Mouse (Mus musculus) stomach, embryonic 14.5 days (tissue): ENCODE results near the gene Gm10644. TPM values are rescaled to one million over a fixed set of nuclear protein-coding genes. Genes with fewer than 3 reads are reported as not detected.

Experiments
- ATAC-seq: fragments of 200-750 bp; cut with Nextera tagmentation; 2 replicates; pipeline ENCODE4 v1.8.0; 2017; ENCODE audit warnings: low read depth, moderate TSS enrichment; ENCODE audit not compliant: insufficient number of reproducible peaks, insufficient read depth, low FRiP score
- H3K27ac ChIP-seq: fragments of 300-500 bp; sonication (generic); 2 replicates; pipeline ENCODE4 v1.5.1; 2014; ENCODE audit warnings: mild to moderate bottlenecking, low read length, moderate library complexity, mixed read lengths
- H3K27me3 ChIP-seq: fragments of 300-500 bp; sonication (generic); 2 replicates; pipeline ENCODE4 v1.6.1; 2014; ENCODE audit warnings: low read length, control low read depth, mixed read lengths; ENCODE audit not compliant: control insufficient read depth, insufficient read depth
- H3K36me3 ChIP-seq: fragments of 300-500 bp; sonication (generic); 2 replicates; pipeline ENCODE4 v1.6.1; 2014; ENCODE audit warnings: mild to moderate bottlenecking, control low read depth, low read length, moderate library complexity, mixed read lengths; ENCODE audit not compliant: control insufficient read depth, insufficient read depth
- H3K4me1 ChIP-seq: fragments of 300-500 bp; sonication (generic); 2 replicates; pipeline ENCODE4 v1.6.1; 2014; ENCODE audit warnings: low read length, control low read depth, mixed read lengths; ENCODE audit not compliant: control insufficient read depth, insufficient read depth
- H3K4me2 ChIP-seq: fragments of 300-500 bp; sonication (generic); replicated peaks from 2 replicates; pipeline ENCODE4 v1.6.1; 2014; ENCODE audit warnings: low read depth, low read length, control low read depth
- H3K4me3 ChIP-seq: fragments of 300-500 bp; sonication (generic); 2 replicates; pipeline ENCODE4 v1.5.1; 2014; ENCODE audit warnings: low read depth, low read length, control low read depth
- H3K9ac ChIP-seq: fragments of 300-500 bp; sonication (generic); replicated peaks from 2 replicates; pipeline ENCODE4 v1.6.1; 2014; ENCODE audit warnings: low read depth, mild to moderate bottlenecking, control low read depth, low read length, moderate library complexity, mixed read lengths
- H3K9me3 ChIP-seq: fragments of 300-500 bp; sonication (generic); 2 replicates; pipeline ENCODE4 v1.6.1; 2016; ENCODE audit warnings: low read depth, low read length, control low read depth; ENCODE audit not compliant: control insufficient read depth
- WGBS: fragments of 180-500 bp; shearing (Covaris S2); extraction: QIAGEN DNeasy Blood & Tissue Kit; methylation state at CpG from one replicate; pipeline ENCODE4 v1.1.7; 2014; 5-methylcytosine and 5-hydroxymethylcytosine counted together
- polyA plus RNA-seq: library from polyadenylated mRNA; unstranded; fragments of >200 nt; fragmentation: Nextera tagmentation; extraction: Ambion mirVana; gene quantifications from 2 replicates; pipeline ENCODE4 v1.2.1, GENCODE M21; 2014

Gene Gm10644
- polyA plus RNA-seq, 1 experiment from 2014 or later = 0.56 TPM

- Histone ChIP-seq H3K27ac (no peak overlapping the region), H3K27me3 (no peaks in the 10 kb centered on the region), H3K36me3 (peaks cover 13% of the 10 kb centered on the region; the same call in 1 of the 2 replicates), H3K4me3 (no peak overlapping the region), H3K9me3 (no peaks in the 10 kb centered on the region), H3K9ac (no peak overlapping the region), H3K4me2 (no peak overlapping the region), H3K4me1 (peaks cover 6% of the 10 kb centered on the region; the same call in 1 of the 2 replicates)
- no peak for ATAC-seq
- 83% methylated on average over 5 of the region's 5 CpGs for WGBS
Measured at GRCm38 (mm10) chr8:83916015-83916414, 39.0 kb downstream of the Gm10644 start.

GRCm38 (mm10) chr8:83914860-83915259 lies 40.1 kb downstream of the Gm10644 start:
- Histone ChIP-seq H3K27me3 (no peaks in the 10 kb centered on the region), H3K9ac (no peak overlapping the region), H3K4me1 (peaks cover 9% of the 10 kb centered on the region; the same call in 1 of the 2 replicates), H3K4me2 (no peak overlapping the region), H3K4me3 (no peak overlapping the region), H3K36me3 (peaks cover 10% of the 10 kb centered on the region; the same call in 1 of the 2 replicates), H3K27ac (no peak overlapping the region), H3K9me3 (no peaks in the 10 kb centered on the region)
- peak; percentile 14; the same call in 1 of the 2 replicates for ATAC-seq
- 43% methylated on average over 5 of the region's 5 CpGs for WGBS

- H3K36me3 ChIP-seq = peaks cover 4% of the 10 kb centered on the region; the same call in 1 of the 2 replicates
- H3K4me3 ChIP-seq = no peak overlapping the region
- no peak overlapping the region for H3K4me2 ChIP-seq
- no peak overlapping the region for H3K9ac ChIP-seq
- no peak for ATAC-seq
- H3K4me1 ChIP-seq = peaks cover 9% of the 10 kb centered on the region; the same call in 1 of the 2 replicates
- H3K27ac ChIP-seq = no peak overlapping the region
- 89% methylated on average over 3 of the region's 3 CpGs for WGBS
- H3K9me3 ChIP-seq = no peaks in the 10 kb centered on the region
- H3K27me3 ChIP-seq = no peaks in the 10 kb centered on the region
Measured at GRCm38 (mm10) chr8:83914232-83914631, 40.8 kb downstream of the Gm10644 start.

- no peak overlapping the region for H3K27ac ChIP-seq
- H3K9ac ChIP-seq = no peak overlapping the region
- peaks cover 3% of the 10 kb centered on the region; the same call in 1 of the 2 replicates for H3K36me3 ChIP-seq
- H3K27me3 ChIP-seq = no peaks in the 10 kb centered on the region
- peaks cover 14% of the 10 kb centered on the region; the same call in 1 of the 2 replicates for H3K4me1 ChIP-seq
- no peak overlapping the region for H3K4me3 ChIP-seq
- no peak overlapping the region for H3K4me2 ChIP-seq
- 69% methylated on average over 5 of the region's 5 CpGs for WGBS
- no peaks in the 10 kb centered on the region for H3K9me3 ChIP-seq
- no peak for ATAC-seq
Measured at GRCm38 (mm10) chr8:83911809-83912731, 42.9 kb downstream of the Gm10644 start.

- H3K27me3 ChIP-seq = no peaks in the 10 kb centered on the region
- no peak overlapping the region for H3K9ac ChIP-seq
- H3K27ac ChIP-seq = no peak overlapping the region
- ATAC-seq = no peak
- no peaks in the 10 kb centered on the region for H3K36me3 ChIP-seq
- H3K4me2 ChIP-seq = no peak overlapping the region
- no peak overlapping the region for H3K4me3 ChIP-seq
- 38% methylated on average over 8 of the region's 8 CpGs for WGBS
- peaks cover 13% of the 10 kb centered on the region; the same call in 1 of the 2 replicates for H3K4me1 ChIP-seq
- H3K9me3 ChIP-seq = no peaks in the 10 kb centered on the region
Measured at GRCm38 (mm10) chr8:83909311-83909710, 45.7 kb downstream of the Gm10644 start.

DNA sequence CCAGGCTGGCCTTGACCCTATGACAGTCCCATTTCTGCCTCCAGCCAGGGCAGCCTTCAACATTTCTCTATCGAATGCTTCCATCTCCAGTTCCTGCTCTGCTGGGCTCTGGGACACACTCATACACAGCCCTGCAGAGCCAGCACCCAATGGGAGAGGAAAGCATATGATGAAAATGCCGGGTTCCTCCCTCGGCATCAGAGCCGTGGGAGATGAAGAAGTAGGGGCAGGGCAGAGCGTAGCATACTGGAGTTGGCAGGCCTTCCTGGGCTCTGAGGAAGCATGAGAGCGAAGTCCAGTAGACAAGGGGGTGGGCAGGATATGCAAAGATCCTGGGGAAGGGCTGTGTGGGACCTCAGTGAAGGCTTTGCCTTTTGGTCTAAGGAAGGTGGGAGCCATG lies 46.4 kb downstream of the Gm10644 start:
- Histone ChIP-seq H3K27ac (no peak overlapping the region), H3K9me3 (no peaks in the 10 kb centered on the region), H3K4me3 (no peak overlapping the region), H3K4me1 (peaks cover 20% of the 10 kb centered on the region), H3K36me3 (no peaks in the 10 kb centered on the region), H3K9ac (no peak overlapping the region), H3K27me3 (no peaks in the 10 kb centered on the region), H3K4me2 (no peak overlapping the region)
- 75% methylated on average over 6 of the region's 6 CpGs for WGBS
- no peak for ATAC-seq

DNA sequence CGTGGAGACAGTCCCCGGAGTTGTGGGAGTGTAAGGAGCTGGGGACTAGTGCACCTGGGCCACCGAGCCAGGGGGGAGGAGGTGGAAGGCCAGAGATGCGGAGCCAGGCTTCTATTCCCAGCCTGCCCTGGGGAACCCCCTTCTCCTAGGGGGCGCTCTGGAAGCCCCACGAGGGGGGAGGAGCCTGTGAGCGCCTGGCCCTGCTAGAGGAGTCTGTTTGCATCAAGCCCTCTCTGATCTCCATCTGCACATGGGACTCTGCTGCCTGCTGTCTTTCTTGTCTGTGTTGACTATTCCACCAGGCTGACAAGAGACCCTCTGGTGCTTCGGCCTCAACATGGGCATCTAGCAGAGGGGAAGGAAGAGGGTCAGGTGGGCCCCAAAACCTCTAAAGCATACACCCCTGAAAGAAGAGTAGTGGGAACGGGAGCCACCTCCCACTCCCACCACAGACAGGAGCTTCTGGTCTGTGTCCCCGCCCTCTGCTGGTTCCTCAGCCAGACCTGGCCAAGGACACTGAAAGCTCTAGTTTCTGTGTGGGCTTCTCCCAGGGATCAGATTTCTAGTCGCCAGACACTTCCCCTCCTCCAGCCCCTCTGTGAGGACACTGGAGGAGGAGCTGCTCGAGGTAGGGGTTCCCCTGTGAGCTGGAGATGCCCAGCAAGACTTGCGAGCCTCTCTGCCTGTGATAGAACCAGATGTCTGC lies 51.9 kb downstream of the Gm10644 start:
- no peak overlapping the region for H3K9ac ChIP-seq
- ATAC-seq = no peak
- H3K36me3 ChIP-seq = no peaks in the 10 kb centered on the region

More for the DNA sequence above, 51.9 kb downstream of the Gm10644 start:
- Histone ChIP-seq H3K27me3 (no peaks in the 10 kb centered on the region), H3K27ac (peak overlapping the region; percentile 48), H3K4me3 (peak overlapping the region; percentile 93; the same call in 1 of the 2 replicates), H3K4me2 (peak overlapping the region; percentile 84), H3K4me1 (peaks cover 34% of the 10 kb centered on the region), H3K9me3 (no peaks in the 10 kb centered on the region)
- WGBS = 7% methylated on average over 12 of the region's 13 CpGs
